Mouse (Mus musculus): ENCODE results near the gene Alpl. TPM values are rescaled to one million over a fixed set of nuclear protein-coding genes. Genes with fewer than 3 reads are reported as not detected.

The Alpl gene
- polyA plus RNA-seq, 1 experiment from 2014 or later: 21.2 TPM

GRCm38 (mm10) chr4:137830380-137830779, 34.2 kb upstream of the Alpl start:
- H3K4me1 ChIP-seq (replicated peaks; ENCODE audit: control insufficient read depth, insufficient read depth, low read length): no peaks in the 10 kb centered on the region
- DNase-seq (ENCODE audit: low spot score) (no peak), ATAC-seq (ENCODE audit: low FRiP score) (no peak)
- no peaks in the 10 kb centered on the region for H3K9me3 ChIP-seq (ENCODE audit: control insufficient read depth, low read length)
- no peaks in the 10 kb centered on the region for H3K27me3 ChIP-seq (ENCODE audit: control insufficient read depth, insufficient read depth, low read length)
- WGBS: 20% methylated on average over 6 of the region's 6 CpGs
- H3K4me2 ChIP-seq (replicated peaks; ENCODE audit: low read depth, low read length): no peak overlapping the region
- H3K27ac ChIP-seq (ENCODE audit: low read depth, low read length): no peak overlapping the region
- no peaks in the 10 kb centered on the region for H3K36me3 ChIP-seq (ENCODE audit: control insufficient read depth, insufficient read depth, low read length)
- no peak overlapping the region for H3K9ac ChIP-seq (ENCODE audit: low read depth, low read length)
- H3K4me3 ChIP-seq (ENCODE audit: low read depth, low read length): no peak overlapping the region

GRCm38 (mm10) chr4:137824881-137825280, 28.7 kb upstream of the Alpl start:
- H3K9me3 ChIP-seq (ENCODE audit: control insufficient read depth, low read length): no peaks in the 10 kb centered on the region
- H3K27me3 ChIP-seq (ENCODE audit: control insufficient read depth, insufficient read depth, low read length): no peaks in the 10 kb centered on the region
- H3K9ac ChIP-seq (ENCODE audit: low read depth, low read length): no peak overlapping the region
- 82% methylated on average over 2 of the region's 2 CpGs for WGBS
- H3K36me3 ChIP-seq (ENCODE audit: control insufficient read depth, insufficient read depth, low read length): no peaks in the 10 kb centered on the region
- H3K4me3 ChIP-seq (ENCODE audit: low read depth, low read length): no peak overlapping the region
- no peak overlapping the region for H3K4me2 ChIP-seq (replicated peaks; ENCODE audit: low read depth, low read length)
- no peaks in the 10 kb centered on the region for H3K4me1 ChIP-seq (replicated peaks; ENCODE audit: control insufficient read depth, insufficient read depth, low read length)
- DNase-seq (ENCODE audit: low spot score): no peak
- H3K27ac ChIP-seq (ENCODE audit: low read depth, low read length): no peak overlapping the region
- ATAC-seq (ENCODE audit: low FRiP score): no peak

GRCm38 (mm10) chr4:137823542-137823941, 27.4 kb upstream of the Alpl start:
- Histone ChIP-seq H3K9ac (ENCODE audit: low read depth, low read length) (no peak overlapping the region), H3K27ac (ENCODE audit: low read depth, low read length) (no peak overlapping the region), H3K4me2 (replicated peaks; ENCODE audit: low read depth, low read length) (no peak overlapping the region), H3K4me1 (replicated peaks; ENCODE audit: control insufficient read depth, insufficient read depth, low read length) (no peaks in the 10 kb centered on the region), H3K27me3 (ENCODE audit: control insufficient read depth, insufficient read depth, low read length) (no peaks in the 10 kb centered on the region), H3K9me3 (ENCODE audit: control insufficient read depth, low read length) (no peaks in the 10 kb centered on the region), H3K36me3 (ENCODE audit: control insufficient read depth, insufficient read depth, low read length) (no peaks in the 10 kb centered on the region), H3K4me3 (ENCODE audit: low read depth, low read length) (no peak overlapping the region)
- DNase-seq (ENCODE audit: low spot score): no peak
- 87% methylated on average over 3 of the region's 3 CpGs for WGBS
- ATAC-seq (ENCODE audit: low FRiP score): no peak

- Histone ChIP-seq H3K27ac (ENCODE audit: low read depth, low read length) (no peak overlapping the region), H3K4me1 (replicated peaks; ENCODE audit: control insufficient read depth, insufficient read depth, low read length) (no peaks in the 10 kb centered on the region), H3K4me2 (replicated peaks; ENCODE audit: low read depth, low read length) (no peak overlapping the region), H3K27me3 (ENCODE audit: control insufficient read depth, insufficient read depth, low read length) (no peaks in the 10 kb centered on the region), H3K9me3 (ENCODE audit: control insufficient read depth, low read length) (no peaks in the 10 kb centered on the region), H3K36me3 (ENCODE audit: control insufficient read depth, insufficient read depth, low read length) (no peaks in the 10 kb centered on the region), H3K4me3 (ENCODE audit: low read depth, low read length) (no peak overlapping the region), H3K9ac (ENCODE audit: low read depth, low read length) (no peak overlapping the region)
- WGBS: 92% methylated on average over 5 of the region's 5 CpGs
- DNase-seq (ENCODE audit: low spot score): no peak
- no peak for ATAC-seq (ENCODE audit: low FRiP score)
These were observed 26.4 kb upstream of the Alpl start for GRCm38 (mm10) chr4:137822537-137822936.

GRCm38 (mm10) chr4:137820721-137821120, 24.5 kb upstream of the Alpl start:
- Histone ChIP-seq H3K4me2 (replicated peaks; ENCODE audit: low read depth, low read length) (no peak overlapping the region), H3K9me3 (ENCODE audit: control insufficient read depth, low read length) (no peaks in the 10 kb centered on the region), H3K27ac (ENCODE audit: low read depth, low read length) (no peak overlapping the region), H3K36me3 (ENCODE audit: control insufficient read depth, insufficient read depth, low read length) (no peaks in the 10 kb centered on the region), H3K4me3 (ENCODE audit: low read depth, low read length) (no peak overlapping the region), H3K4me1 (replicated peaks; ENCODE audit: control insufficient read depth, insufficient read depth, low read length) (no peaks in the 10 kb centered on the region), H3K9ac (ENCODE audit: low read depth, low read length) (no peak overlapping the region), H3K27me3 (ENCODE audit: control insufficient read depth, insufficient read depth, low read length) (no peaks in the 10 kb centered on the region)
- no peak for DNase-seq (ENCODE audit: low spot score)
- no peak for ATAC-seq (ENCODE audit: low FRiP score)
- 57% methylated on average over 3 of the region's 3 CpGs for WGBS

- no peak overlapping the region for H3K27ac ChIP-seq (ENCODE audit: low read depth, low read length)
- H3K9me3 ChIP-seq (ENCODE audit: control insufficient read depth, low read length): no peaks in the 10 kb centered on the region
- WGBS: 81% methylated on average over 2 of the region's 2 CpGs
- no peak overlapping the region for H3K9ac ChIP-seq (ENCODE audit: low read depth, low read length)
- no peaks in the 10 kb centered on the region for H3K27me3 ChIP-seq (ENCODE audit: control insufficient read depth, insufficient read depth, low read length)
- no peak overlapping the region for H3K4me3 ChIP-seq (ENCODE audit: low read depth, low read length)
- no peaks in the 10 kb centered on the region for H3K4me1 ChIP-seq (replicated peaks; ENCODE audit: control insufficient read depth, insufficient read depth, low read length)
- H3K36me3 ChIP-seq (ENCODE audit: control insufficient read depth, insufficient read depth, low read length): no peaks in the 10 kb centered on the region
- no peak for ATAC-seq (ENCODE audit: low FRiP score)
- H3K4me2 ChIP-seq (replicated peaks; ENCODE audit: low read depth, low read length): no peak overlapping the region
- DNase-seq (ENCODE audit: low spot score): no peak
These were observed 23.3 kb upstream of the Alpl start for GRCm38 (mm10) chr4:137819487-137819886.

- H3K27me3 ChIP-seq (ENCODE audit: control insufficient read depth, insufficient read depth, low read length): no peaks in the 10 kb centered on the region
- H3K4me3 ChIP-seq (ENCODE audit: low read depth, low read length): no peak overlapping the region
- no peaks in the 10 kb centered on the region for H3K4me1 ChIP-seq (replicated peaks; ENCODE audit: control insufficient read depth, insufficient read depth, low read length)
These were observed 22.2 kb upstream of the Alpl start for GRCm38 (mm10) chr4:137818341-137818740.

GRCm38 (mm10) chr4:137816216-137816615, 20.0 kb upstream of the Alpl start:
- Histone ChIP-seq H3K27me3 (ENCODE audit: control insufficient read depth, insufficient read depth, low read length) (no peaks in the 10 kb centered on the region), H3K27ac (ENCODE audit: low read depth, low read length) (no peak overlapping the region), H3K4me1 (replicated peaks; ENCODE audit: control insufficient read depth, insufficient read depth, low read length) (no peaks in the 10 kb centered on the region), H3K4me3 (ENCODE audit: low read depth, low read length) (no peak overlapping the region), H3K9ac (ENCODE audit: low read depth, low read length) (no peak overlapping the region), H3K4me2 (replicated peaks; ENCODE audit: low read depth, low read length) (no peak overlapping the region), H3K9me3 (ENCODE audit: control insufficient read depth, low read length) (no peaks in the 10 kb centered on the region), H3K36me3 (ENCODE audit: control insufficient read depth, insufficient read depth, low read length) (no peaks in the 10 kb centered on the region)
- DNase-seq (ENCODE audit: low spot score) (no peak), ATAC-seq (ENCODE audit: low FRiP score) (no peak)
- 78% methylated on average over 7 of the region's 7 CpGs for WGBS

More at GRCm38 (mm10) chr4:137818341-137818740, 22.2 kb upstream of the Alpl start:
- no peak overlapping the region for H3K9ac ChIP-seq (ENCODE audit: low read depth, low read length)
- no peaks in the 10 kb centered on the region for H3K36me3 ChIP-seq (ENCODE audit: control insufficient read depth, insufficient read depth, low read length)
- DNase-seq (ENCODE audit: low spot score) (no peak), ATAC-seq (ENCODE audit: low FRiP score) (no peak)
- no peaks in the 10 kb centered on the region for H3K9me3 ChIP-seq (ENCODE audit: control insufficient read depth, low read length)
- H3K4me2 ChIP-seq (replicated peaks; ENCODE audit: low read depth, low read length): no peak overlapping the region
- H3K27ac ChIP-seq (ENCODE audit: low read depth, low read length): no peak overlapping the region
- WGBS: 87% methylated on average over 3 of the region's 3 CpGs

- ATAC-seq (ENCODE audit: low FRiP score) (no peak), DNase-seq (ENCODE audit: low spot score) (no peak)
- Histone ChIP-seq H3K9ac (ENCODE audit: low read depth, low read length) (no peak overlapping the region), H3K27ac (ENCODE audit: low read depth, low read length) (no peak overlapping the region), H3K4me1 (replicated peaks; ENCODE audit: control insufficient read depth, insufficient read depth, low read length) (no peaks in the 10 kb centered on the region), H3K27me3 (ENCODE audit: control insufficient read depth, insufficient read depth, low read length) (no peaks in the 10 kb centered on the region), H3K36me3 (ENCODE audit: control insufficient read depth, insufficient read depth, low read length) (no peaks in the 10 kb centered on the region), H3K9me3 (ENCODE audit: control insufficient read depth, low read length) (no peaks in the 10 kb centered on the region), H3K4me2 (replicated peaks; ENCODE audit: low read depth, low read length) (no peak overlapping the region), H3K4me3 (ENCODE audit: low read depth, low read length) (no peak overlapping the region)
- 71% methylated on average over 3 of the region's 3 CpGs for WGBS
These were observed 19.3 kb upstream of the Alpl start for GRCm38 (mm10) chr4:137815473-137815872.
